Mouse (Mus musculus) A20 (cell line): ENCODE data around the gene Arpc3.

Source experiments
- DNase-seq: peaks from one replicate; pipeline ENCODE4 v3.0.0-alpha.2; 2011; ENCODE audit warnings: low read depth, low spot score

The Arpc3 gene

DNA sequence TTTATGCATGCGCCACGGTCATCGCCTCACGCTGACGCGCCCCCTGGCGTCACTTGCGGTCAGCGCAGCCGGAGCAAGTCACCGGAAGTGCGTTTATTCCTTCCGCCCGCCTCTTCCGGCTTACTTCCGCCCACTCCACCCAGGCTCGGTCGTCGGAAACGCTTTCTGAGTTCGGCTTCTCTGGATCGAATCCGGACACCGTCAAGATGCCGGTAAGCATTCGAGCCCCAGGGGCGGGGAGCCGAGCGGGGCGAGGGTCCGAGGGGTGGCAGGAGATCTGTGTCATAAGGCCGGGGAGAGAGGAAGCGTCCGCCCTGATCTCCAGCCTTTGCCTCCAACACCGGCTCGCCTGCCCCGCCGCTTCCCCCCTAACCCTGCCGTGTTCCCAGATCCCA lies at the start of gene Arpc3:
TSS of gene Arpc3 (plus strand) at position 93 of the 395 bp plus-strand sequence.
- DNase-seq, result peak; percentile 93

GRCm38 (mm10) chr5:122342874-122343273 lies 48.8 kb upstream of the Arpc3 start:
- DNase-seq, result no peak

DNA sequence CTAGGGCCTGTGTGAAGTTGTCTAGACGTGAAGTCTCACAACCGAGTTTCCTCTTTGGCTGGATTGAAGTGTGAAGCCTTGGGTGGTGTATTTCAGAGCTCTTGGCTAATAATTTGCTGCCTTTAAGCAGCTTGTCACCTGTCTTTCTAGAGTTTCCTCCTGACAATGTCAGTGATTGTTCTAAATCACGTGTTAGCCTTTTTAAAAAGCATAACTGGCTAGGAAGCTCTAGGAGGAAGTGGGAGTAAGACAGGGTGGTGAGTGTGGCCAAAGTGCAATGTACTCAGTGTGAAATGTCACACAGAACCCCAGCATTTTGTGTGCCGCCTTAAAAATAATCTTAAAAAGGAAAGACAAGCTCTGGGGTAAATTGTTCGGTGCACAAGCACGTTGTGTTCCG lies 47.9 kb upstream of the Arpc3 start:
- peak; percentile 70 for DNase-seq

- DNase-seq, result peak; percentile 85
Observed at GRCm38 (mm10) chr5:122344260-122344659, 47.4 kb upstream of the Arpc3 start.

- no peak for DNase-seq
Observed at GRCm38 (mm10) chr5:122345777-122346176, 45.9 kb upstream of the Arpc3 start.

GRCm38 (mm10) chr5:122353807-122354491 lies 37.7 kb upstream of the Arpc3 start, which contains the start of the genes Rad9b and Vps29:
Gene Rad9b (minus strand): TSS chr5:122354233.
Gene Vps29 (plus strand): TSS chr5:122354369.
- DNase-seq, result peak; percentile 100

- DNase-seq, result no peak
Observed at GRCm38 (mm10) chr5:122354492-122355067, 37.1 kb upstream of the Arpc3 start.

DNA sequence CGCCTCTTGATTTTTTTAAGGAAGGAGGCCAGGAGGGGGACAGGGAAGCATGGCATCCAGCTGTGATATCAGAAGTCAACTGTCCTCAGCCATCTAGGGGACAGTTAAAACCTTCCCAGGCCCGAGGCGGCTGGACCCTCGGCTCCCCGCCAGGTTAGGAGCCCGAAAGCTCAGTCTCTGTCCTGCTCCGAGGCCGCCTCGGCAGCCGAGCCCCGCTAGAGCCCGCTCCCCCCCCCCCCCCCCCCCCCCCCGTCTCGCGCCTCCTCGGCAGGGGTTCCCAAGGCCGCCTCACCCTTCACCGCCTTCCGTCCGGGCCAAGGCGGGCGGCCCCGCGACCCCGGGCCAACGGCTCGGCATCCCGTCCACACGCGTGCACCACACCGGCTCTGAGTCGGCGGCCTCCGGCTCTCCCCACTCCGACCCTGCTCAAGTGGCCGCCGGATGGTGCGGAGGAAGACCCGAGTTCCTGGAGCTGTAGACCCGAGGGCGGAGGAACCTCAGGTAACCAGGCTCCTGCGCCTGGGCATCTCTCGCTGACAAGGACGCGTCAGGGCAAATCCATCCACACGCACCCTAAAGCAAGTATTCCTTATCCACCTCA lies 20.0 kb upstream of the Arpc3 start, which contains the start of gene Gpn3:
TSS of gene Gpn3 (plus strand) at position 286 of the 601 bp plus-strand sequence.
- peak; percentile 98 for DNase-seq

- DNase-seq, result peak; percentile 100
Observed at GRCm38 (mm10) chr5:122372192-122372769, 19.4 kb upstream of the Arpc3 start, which contains the start of gene Fam216a. Gene Fam216a (minus strand): TSS chr5:122372364.

GRCm38 (mm10) chr5:122372878-122373277 lies 18.8 kb upstream of the Arpc3 start:
- DNase-seq, result no peak

GRCm38 (mm10) chr5:122377101-122377833 lies 14.4 kb upstream of the Arpc3 start:
- no peak for DNase-seq

GRCm38 (mm10) chr5:122378171-122378570 lies 13.5 kb upstream of the Arpc3 start:
- DNase-seq, result no peak

DNA sequence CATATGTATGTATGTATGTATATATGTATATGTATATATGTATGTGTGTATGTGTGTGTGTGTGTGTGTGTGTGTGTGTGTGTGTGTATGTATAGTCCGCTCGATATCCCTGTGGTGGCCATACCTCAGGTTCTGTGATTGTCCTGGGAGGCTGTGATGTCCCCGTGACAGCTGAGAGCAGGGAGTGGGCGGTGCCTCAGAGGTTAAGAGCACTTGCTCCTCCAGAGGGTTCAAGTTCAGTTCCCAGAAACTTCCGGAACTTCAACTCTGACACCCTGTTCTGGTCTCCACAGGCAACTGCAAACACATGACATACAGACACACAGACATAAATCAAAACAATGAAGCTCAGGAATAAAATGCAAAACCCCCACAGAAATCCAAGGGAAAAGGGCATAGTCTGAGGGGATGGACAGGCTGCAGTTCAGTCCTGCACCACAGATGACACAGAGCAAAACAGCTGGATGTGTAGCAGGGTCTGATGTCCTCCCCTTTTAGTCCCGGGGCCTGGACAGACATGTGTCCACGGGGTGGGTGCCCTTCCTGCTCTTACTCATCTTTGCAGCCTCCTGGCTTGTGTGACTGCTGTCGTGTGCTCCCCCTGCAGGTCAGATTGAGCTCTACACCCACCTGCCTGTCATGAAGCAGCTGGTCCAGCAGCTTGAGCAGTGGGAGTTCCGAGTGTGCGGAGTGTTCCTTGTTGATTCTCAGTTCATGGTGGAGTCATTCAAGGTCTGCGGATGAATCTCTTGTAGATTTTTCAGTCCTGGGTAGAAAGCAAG lies 12.1 kb upstream of the Arpc3 start:
- DNase-seq, result peak; percentile 71

- DNase-seq, result no peak
Observed at GRCm38 (mm10) chr5:122390006-122390405, 1.7 kb upstream of the Arpc3 start.

GRCm38 (mm10) chr5:122390671-122391070 lies 1.0 kb upstream of the Arpc3 start:
- no peak for DNase-seq

DNA sequence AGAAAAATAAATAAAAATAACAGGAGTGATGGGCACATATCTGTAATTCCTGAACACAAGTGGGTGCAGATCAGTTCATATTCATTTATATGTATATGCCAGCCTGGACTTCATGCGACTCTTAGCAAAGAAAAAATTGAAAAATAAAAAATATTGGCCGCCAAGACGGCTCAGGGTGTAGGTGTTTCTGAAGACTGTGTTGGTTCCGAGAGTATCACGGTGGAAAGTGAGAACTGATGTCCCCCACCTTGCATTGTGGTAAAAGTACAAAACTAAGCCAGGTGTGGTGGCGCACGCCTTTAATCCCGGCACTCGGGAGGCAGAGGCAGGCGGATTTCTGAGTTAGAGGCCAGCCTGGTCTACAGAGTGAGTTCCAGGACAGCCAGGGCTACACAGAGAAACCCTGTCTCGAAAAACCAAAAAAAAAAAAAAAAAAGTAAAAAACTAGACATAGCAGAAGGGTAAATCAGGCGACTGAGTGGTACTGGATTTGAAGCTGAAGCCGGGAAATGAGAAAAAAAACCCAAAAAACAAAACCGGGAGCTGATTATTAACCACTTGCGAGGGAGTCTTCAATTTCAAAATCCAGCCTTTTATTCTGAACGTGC lies 396 bp upstream of the Arpc3 start:
- no peak for DNase-seq

GRCm38 (mm10) chr5:122392227-122393004 lies 738 bp downstream of the Arpc3 start:
- peak; percentile 65 for DNase-seq

DNA sequence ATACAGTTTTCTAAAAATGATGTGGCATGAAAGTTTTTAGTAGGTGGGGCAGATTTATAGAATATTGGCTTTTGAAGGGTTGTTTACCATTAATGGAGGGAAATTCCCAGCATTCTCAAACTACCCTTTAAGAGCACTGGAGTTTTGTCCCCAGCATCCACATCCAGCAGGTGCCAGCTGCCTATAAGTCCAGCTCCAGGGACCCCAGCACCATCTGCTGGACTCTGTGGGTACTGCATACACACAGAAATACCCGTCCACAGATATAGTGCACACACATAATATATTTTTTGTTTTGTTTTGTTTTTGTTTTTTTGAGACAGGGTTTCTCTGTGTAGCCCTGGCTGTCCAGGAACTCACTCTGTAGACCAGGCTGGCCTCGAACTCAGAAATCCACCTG lies 2.2 kb downstream of the Arpc3 start:
- peak; percentile 82 for DNase-seq

- no peak for DNase-seq
Observed at GRCm38 (mm10) chr5:122396791-122397190, 5.1 kb downstream of the Arpc3 start.

DNA sequence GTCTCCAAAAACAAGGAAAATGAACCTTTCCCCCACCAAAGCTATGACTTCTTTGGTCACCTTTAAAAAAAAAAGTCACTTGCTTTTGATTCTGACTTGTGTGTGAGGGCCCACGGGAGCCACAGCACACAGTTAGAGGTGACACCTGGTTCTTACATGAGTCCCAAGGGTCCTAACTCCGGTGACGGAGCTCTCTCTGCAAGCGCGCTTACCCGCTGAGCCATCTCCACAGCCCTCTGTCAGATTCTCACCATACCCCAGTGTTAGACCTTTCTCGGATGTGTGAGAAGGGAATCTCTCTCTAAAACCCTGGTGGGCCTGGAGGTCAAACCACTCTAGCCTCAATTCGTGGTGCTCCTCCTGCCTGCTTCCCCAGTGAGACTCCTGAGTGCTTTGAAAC lies 5.8 kb downstream of the Arpc3 start:
- no peak for DNase-seq
